Mouse (Mus musculus): Measurements from ENCODE around the gene Junb.

DNA sequence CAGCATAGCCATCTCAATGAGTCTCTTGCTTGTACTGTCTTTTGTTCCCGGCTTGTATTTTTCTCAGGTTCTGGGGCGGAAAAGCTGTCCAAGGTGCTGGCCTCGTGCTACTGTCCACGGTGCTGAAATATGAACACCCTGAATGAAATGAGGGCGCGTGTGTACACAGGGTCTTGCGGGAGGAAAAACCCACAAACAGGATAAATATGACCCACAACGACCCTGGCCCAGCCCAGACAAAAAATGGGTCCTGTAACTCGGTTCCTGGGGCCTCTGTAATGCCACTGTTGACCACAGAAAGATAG lies 31.3 kb downstream of the Junb start:
- no peak for TF ChIP-seq CTCF (IDR thresholded peaks at IDR 0.05; ENCODE audit: low read depth)
- no peak for TF ChIP-seq EP300 (optimal IDR thresholded peaks at IDR 0.05)

All from stomach, postnatal 0 days (tissue).